Mouse (Mus musculus): ENCODE results near the gene Atg9a. TPM values are rescaled to one million over a fixed set of nuclear protein-coding genes. Genes with fewer than 3 reads are reported as not detected.

Gene Atg9a
- polyA plus RNA-seq, 1 experiment from 2014 or later = 33.6 TPM

- no peak overlapping the region for H3K27ac ChIP-seq (ENCODE audit: poor library complexity, severe bottlenecking)
- WGBS = 74% methylated on average over 2 of the region's 2 CpGs
- ATAC-seq (ENCODE audit: insufficient number of reproducible peaks, low FRiP score) = no peak
- no peaks in the 10 kb centered on the region for H3K9me3 ChIP-seq (replicated peaks)
- H3K4me1 ChIP-seq (replicated peaks) = peaks cover 14% of the 10 kb centered on the region
- no peaks in the 10 kb centered on the region for H3K27me3 ChIP-seq (replicated peaks)
- peaks cover 53% of the 10 kb centered on the region for H3K36me3 ChIP-seq
- H3K4me2 ChIP-seq = no peak overlapping the region
- no peak overlapping the region for H3K4me3 ChIP-seq
- no peak overlapping the region for H3K9ac ChIP-seq
These were observed 4.0 kb downstream of the Atg9a start for GRCm38 (mm10) chr1:75187914-75188483.

- peaks cover 13% of the 10 kb centered on the region for H3K4me1 ChIP-seq (replicated peaks)
- H3K9me3 ChIP-seq (replicated peaks) = no peaks in the 10 kb centered on the region
- no peak for ATAC-seq (ENCODE audit: insufficient number of reproducible peaks, low FRiP score)
- no peak overlapping the region for H3K9ac ChIP-seq
- no peak overlapping the region for H3K27ac ChIP-seq (ENCODE audit: poor library complexity, severe bottlenecking)
- H3K36me3 ChIP-seq = peaks cover 62% of the 10 kb centered on the region
- no peaks in the 10 kb centered on the region for H3K27me3 ChIP-seq (replicated peaks)
- H3K4me3 ChIP-seq = no peak overlapping the region
- no peak overlapping the region for H3K4me2 ChIP-seq
These were observed 4.9 kb downstream of the Atg9a start for GRCm38 (mm10) chr1:75187126-75187525.

- H3K4me3 ChIP-seq = no peak overlapping the region
- no peaks in the 10 kb centered on the region for H3K9me3 ChIP-seq (replicated peaks)
- WGBS = 88% methylated on average over 11 of the region's 11 CpGs
- H3K9ac ChIP-seq = no peak overlapping the region
- peaks cover 8% of the 10 kb centered on the region for H3K4me1 ChIP-seq (replicated peaks)
- H3K27ac ChIP-seq (ENCODE audit: poor library complexity, severe bottlenecking) = no peak overlapping the region
- H3K36me3 ChIP-seq = peaks cover 74% of the 10 kb centered on the region
- no peak for ATAC-seq (ENCODE audit: insufficient number of reproducible peaks, low FRiP score)
- no peak overlapping the region for H3K4me2 ChIP-seq
- H3K27me3 ChIP-seq (replicated peaks) = no peaks in the 10 kb centered on the region
These were observed 6.5 kb downstream of the Atg9a start for GRCm38 (mm10) chr1:75185495-75185894.

GRCm38 (mm10) chr1:75182160-75182559 is 9.8 kb downstream of the Atg9a start:
- Histone ChIP-seq H3K9ac (no peak overlapping the region), H3K9me3 (replicated peaks) (no peaks in the 10 kb centered on the region), H3K27ac (ENCODE audit: poor library complexity, severe bottlenecking) (no peak overlapping the region), H3K4me1 (replicated peaks) (peaks cover 13% of the 10 kb centered on the region), H3K36me3 (peaks cover 67% of the 10 kb centered on the region), H3K4me3 (no peak overlapping the region), H3K4me2 (no peak overlapping the region), H3K27me3 (replicated peaks) (no peaks in the 10 kb centered on the region)
- ATAC-seq (ENCODE audit: insufficient number of reproducible peaks, low FRiP score) = no peak
- WGBS = 73% methylated on average over 4 of the region's 4 CpGs

GRCm38 (mm10) chr1:75181377-75181870 is 10.6 kb downstream of the Atg9a start:
- no peaks in the 10 kb centered on the region for H3K27me3 ChIP-seq (replicated peaks)
- no peak for ATAC-seq (ENCODE audit: insufficient number of reproducible peaks, low FRiP score)
- peaks cover 65% of the 10 kb centered on the region for H3K36me3 ChIP-seq
- 88% methylated on average over 4 of the region's 4 CpGs for WGBS
- no peak overlapping the region for H3K4me2 ChIP-seq
- no peak overlapping the region for H3K4me3 ChIP-seq
- no peaks in the 10 kb centered on the region for H3K9me3 ChIP-seq (replicated peaks)
- no peak overlapping the region for H3K9ac ChIP-seq
- no peak overlapping the region for H3K27ac ChIP-seq (ENCODE audit: poor library complexity, severe bottlenecking)
- H3K4me1 ChIP-seq (replicated peaks) = peaks cover 13% of the 10 kb centered on the region

- Histone ChIP-seq H3K4me3 (peak overlapping the region; percentile 71), H3K27me3 (replicated peaks) (no peaks in the 10 kb centered on the region), H3K9ac (no peak overlapping the region), H3K27ac (ENCODE audit: poor library complexity, severe bottlenecking) (no peak overlapping the region), H3K4me2 (peak overlapping the region; percentile 99), H3K9me3 (replicated peaks) (no peaks in the 10 kb centered on the region), H3K4me1 (replicated peaks) (peaks cover 13% of the 10 kb centered on the region), H3K36me3 (peaks cover 65% of the 10 kb centered on the region)
- no peak for ATAC-seq (ENCODE audit: insufficient number of reproducible peaks, low FRiP score)
- 36% methylated on average over 7 of the region's 7 CpGs for WGBS
These were observed 11.3 kb downstream of the Atg9a start for GRCm38 (mm10) chr1:75180741-75181140.

- Histone ChIP-seq H3K4me3 (peak within 1 kb of the TSS; percentile 71), H3K27ac (ENCODE audit: poor library complexity, severe bottlenecking) (peak within 1 kb of the TSS; percentile 64), H3K9me3 (replicated peaks) (no peaks in the 10 kb centered on the region), H3K27me3 (replicated peaks) (no peaks in the 10 kb centered on the region), H3K36me3 (peaks cover 65% of the 10 kb centered on the region), H3K4me2 (peak within 1 kb of the TSS; percentile 99), H3K9ac (peak within 1 kb of the TSS; percentile 83), H3K4me1 (replicated peaks) (peaks cover 13% of the 10 kb centered on the region)
- 0% methylated on average over 31 of the region's 31 CpGs for WGBS
- ATAC-seq (ENCODE audit: insufficient number of reproducible peaks, low FRiP score) = peak; percentile 90
These were observed 11.8 kb downstream of the Atg9a start, which contains the start of gene Abcb6 for GRCm38 (mm10) chr1:75180105-75180590. Gene Abcb6, minus strand, starts transcription at chr1:75180392.

GRCm38 (mm10) chr1:75179334-75180104 is 12.5 kb downstream of the Atg9a start:
- H3K9me3 ChIP-seq (replicated peaks) = no peaks in the 10 kb centered on the region
- peak overlapping the region; percentile 71 for H3K4me3 ChIP-seq
- peak overlapping the region; percentile 64 for H3K27ac ChIP-seq (ENCODE audit: poor library complexity, severe bottlenecking)
- peaks cover 13% of the 10 kb centered on the region for H3K4me1 ChIP-seq (replicated peaks)
- H3K36me3 ChIP-seq = peaks cover 63% of the 10 kb centered on the region
- H3K9ac ChIP-seq = peak overlapping the region; percentile 83
- no peaks in the 10 kb centered on the region for H3K27me3 ChIP-seq (replicated peaks)
- peak; percentile 65 for ATAC-seq (ENCODE audit: insufficient number of reproducible peaks, low FRiP score)
- H3K4me2 ChIP-seq = peak overlapping the region; percentile 99
- 9% methylated on average over 23 of the region's 23 CpGs for WGBS

GRCm38 (mm10) chr1:75168472-75169464 is 23.2 kb downstream of the Atg9a start, which contains the start of gene Zfand2b:
Gene Zfand2b, plus strand, starts transcription at chr1:75168646.
- Histone ChIP-seq H3K27ac (ENCODE audit: poor library complexity, severe bottlenecking) (peak within 1 kb of the TSS; percentile 77), H3K4me1 (replicated peaks) (peaks cover 9% of the 10 kb centered on the region; the same call in 1 of the 2 replicates), H3K27me3 (replicated peaks) (no peaks in the 10 kb centered on the region), H3K9ac (peak within 1 kb of the TSS; percentile 72), H3K9me3 (replicated peaks) (no peaks in the 10 kb centered on the region), H3K36me3 (peaks cover 41% of the 10 kb centered on the region), H3K4me2 (peak within 1 kb of the TSS; percentile 72), H3K4me3 (peak within 1 kb of the TSS; percentile 66)
- WGBS = 1% methylated on average over 59 of the region's 59 CpGs
- ATAC-seq (ENCODE audit: insufficient number of reproducible peaks, low FRiP score) = peak; percentile 100

GRCm38 (mm10) chr1:75168093-75168471 is 23.9 kb downstream of the Atg9a start:
- Histone ChIP-seq H3K4me1 (replicated peaks) (peaks cover 9% of the 10 kb centered on the region; the same call in 1 of the 2 replicates), H3K27me3 (replicated peaks) (no peaks in the 10 kb centered on the region), H3K4me3 (peak overlapping the region; percentile 66), H3K9ac (peak overlapping the region; percentile 72; the same call in 1 of the 2 replicates), H3K4me2 (peak overlapping the region; percentile 72), H3K27ac (ENCODE audit: poor library complexity, severe bottlenecking) (peak overlapping the region; percentile 15; the same call in 1 of the 2 replicates), H3K36me3 (peaks cover 34% of the 10 kb centered on the region), H3K9me3 (replicated peaks) (no peaks in the 10 kb centered on the region)
- ATAC-seq (ENCODE audit: insufficient number of reproducible peaks, low FRiP score) = peak; percentile 18
- 9% methylated on average over 7 of the region's 7 CpGs for WGBS

Measured in heart, embryonic 12.5 days (tissue).